In the genomic region with DNA sequence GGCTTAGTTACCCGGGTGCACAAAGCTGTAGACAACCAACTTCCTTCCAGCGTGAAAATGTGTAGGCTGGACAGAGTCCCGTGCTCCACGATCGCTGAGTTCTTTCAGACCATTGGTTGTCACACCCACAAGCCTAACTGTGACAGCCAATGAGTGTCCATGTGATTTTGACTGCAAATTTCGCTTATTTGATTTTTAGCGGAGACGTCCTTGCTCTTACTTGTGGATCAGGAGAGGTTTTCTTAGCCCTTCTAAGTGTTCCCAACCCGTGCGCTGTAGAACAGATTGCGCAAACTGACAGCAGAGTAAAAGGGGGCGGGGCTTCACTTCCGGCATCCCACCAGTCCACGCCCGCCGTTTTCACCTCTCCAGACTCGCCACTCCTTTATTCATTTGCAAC, we compare ENCODE assay signal across 8 mouse cellular contexts. TPM values are rescaled to one million over a fixed set of nuclear protein-coding genes. Genes with fewer than 3 reads are reported as not detected.
DNase-seq lines count a peak whose midpoint lies in the region; ATAC-seq and TF ChIP-seq lines count a peak whose summit lies in the region.

No protein-coding gene starts in this region.

- ATAC-seq in limb, embryonic 13.5 days (ENCODE audit: low FRiP score, low read depth), result no peak; the same call in 1 of the 2 replicates
- peak; percentile 66; the same call in 1 of the 2 replicates for ATAC-seq in midbrain, embryonic 11.5 days (ENCODE audit: low FRiP score)

- WGBS in limb, embryonic 13.5 days, result 5% methylated on average over 17 of the region's 17 CpGs
- WGBS in midbrain, embryonic 11.5 days, result 4% methylated on average over 17 of the region's 17 CpGs

- H3K27me3 ChIP-seq in limb, embryonic 13.5 days, result peaks cover 52% of the 10 kb centered on the region
- peaks cover 16% of the 10 kb centered on the region for H3K27me3 ChIP-seq in midbrain, embryonic 11.5 days (ENCODE audit: control insufficient read depth, insufficient read depth, low read length)

- H3K9ac ChIP-seq in limb, embryonic 13.5 days, result no peak overlapping the region
- no peak overlapping the region for H3K9ac ChIP-seq in midbrain, embryonic 11.5 days (ENCODE audit: low read length)

- TF ChIP-seq CTCF in left cerebral cortex, adult 2 months (IDR thresholded peaks at IDR 0.05), result no peak

- intact Hi-C loops in left cerebral cortex, adult 2 months (cut with DNase I), result no loop called here

- H3K4me1 ChIP-seq in limb, embryonic 13.5 days, result peaks cover 16% of the 10 kb centered on the region
- H3K4me1 ChIP-seq in midbrain, embryonic 11.5 days (ENCODE audit: control insufficient read depth, insufficient read depth, low read length), result peaks cover 5% of the 10 kb centered on the region; the same call in 1 of the 2 replicates

- H3K4me2 ChIP-seq in limb, embryonic 13.5 days (replicated peaks), result peak overlapping the region; percentile 61
- peak overlapping the region; percentile 50 for H3K4me2 ChIP-seq in midbrain, embryonic 11.5 days

- no peaks in the 10 kb centered on the region for H3K9me3 ChIP-seq in limb, embryonic 13.5 days
- no peaks in the 10 kb centered on the region for H3K9me3 ChIP-seq in midbrain, embryonic 11.5 days (ENCODE audit: control insufficient read depth, low read length)

- peak overlapping the region; percentile 26 for H3K4me3 ChIP-seq in left cerebral cortex, adult 2 months
- H3K4me3 ChIP-seq in limb, embryonic 13.5 days, result peak overlapping the region; percentile 34
- peak overlapping the region; percentile 29 for H3K4me3 ChIP-seq in midbrain, embryonic 11.5 days (ENCODE audit: low read depth, low read length)

- no peaks in the 10 kb centered on the region for H3K36me3 ChIP-seq in limb, embryonic 13.5 days
- no peaks in the 10 kb centered on the region for H3K36me3 ChIP-seq in midbrain, embryonic 11.5 days (ENCODE audit: control insufficient read depth, insufficient read depth, low read length)

- no peak overlapping the region for H3K27ac ChIP-seq in left cerebral cortex, adult 2 months
- H3K27ac ChIP-seq in limb, embryonic 13.5 days, result no peak overlapping the region
- no peak overlapping the region for H3K27ac ChIP-seq in midbrain, embryonic 11.5 days (ENCODE audit: low read depth, low read length)

- peak; percentile 8 for DNase-seq in left cerebral cortex, adult 2 months (ENCODE audit: extremely low spot score in 1 of 2, low spot score in 2 of 2)
- no peak for DNase-seq in left cerebral cortex, adult 8-10 months (ENCODE audit: low spot score in 2 of 2)
- peak; percentile 65 for DNase-seq in embryo, embryonic 10.5 days (ENCODE audit: low spot score)
- DNase-seq in heart, postnatal 4 days, result peak; percentile 44
- peak; percentile 90 for DNase-seq in midbrain, embryonic 11.5 days (ENCODE audit: low spot score, missing footprints)
- DNase-seq in thymus, postnatal 36 days, result peak; percentile 46 to 52
- DNase-seq in frontal cortex, adult 2 months (ENCODE audit: extremely low spot score in 1 of 2, low spot score in 1 of 2), result no peak

RNA-seq across cellular contexts. Expression of gene Prnd, which starts 4.6 kb away (rescaled TPM):
- under 1 TPM in 1 of 2 experiments, not detected in 1; 0.14 TPM for total RNA-seq in left cerebral cortex, adult 2 months (2021)
- total RNA-seq in left cerebral cortex, adult 8-10 months (2022), result under 1 TPM in 3 of 4 experiments, not detected in 1; 0.11 to 0.30 (median 0.21) TPM
- 10 to 100 TPM; 17.6 to 22.9 TPM for total RNA-seq in heart, postnatal 4 days (2021)
- polyA plus RNA-seq in limb, embryonic 13.5 days (2015; fragmentation: Nextera tagmentation; extraction: Ambion mirVana), result 36.8 and 42.1 TPM in 2 replicates
- 5.3 and 6.9 TPM in 2 replicates for polyA plus RNA-seq in midbrain, embryonic 11.5 days (2014; fragmentation: Nextera tagmentation; extraction: Ambion mirVana)
- polyA plus RNA-seq in frontal cortex, adult 2 months (2012; rRNA removed), result 0.56 and 0.95 TPM in 2 replicates

RNA-seq across cellular contexts. Expression of gene Prn, which starts 45.5 kb away (rescaled TPM):
- total RNA-seq in left cerebral cortex, adult 2 months (2021), result under 1 TPM in 1 of 2 experiments, not detected in 1; 0.20 TPM
- not detected for total RNA-seq in left cerebral cortex, adult 8-10 months (2022)
- 1 to 10 TPM in 1 of 2 experiments, not detected in 1; 2.9 TPM for total RNA-seq in heart, postnatal 4 days (2021)
- not detected in 2 replicates for polyA plus RNA-seq in limb, embryonic 13.5 days (2015; fragmentation: Nextera tagmentation; extraction: Ambion mirVana)
- not detected in 2 replicates for polyA plus RNA-seq in midbrain, embryonic 11.5 days (2014; fragmentation: Nextera tagmentation; extraction: Ambion mirVana)
- not detected in 2 replicates for polyA plus RNA-seq in frontal cortex, adult 2 months (2012; rRNA removed)

RNA-seq across cellular contexts. Expression of gene Prnp, which starts 45.5 kb away (rescaled TPM):
- total RNA-seq in left cerebral cortex, adult 2 months (2021), result 100 to 1,000 TPM; 748 to 772 TPM
- 100 to 1,000 TPM; 819 to 855 (median 835) TPM for total RNA-seq in left cerebral cortex, adult 8-10 months (2022)
- total RNA-seq in heart, postnatal 4 days (2021), result 10 to 100 TPM; 83.1 to 85.9 TPM
- polyA plus RNA-seq in limb, embryonic 13.5 days (2015; fragmentation: Nextera tagmentation; extraction: Ambion mirVana), result 53.3 and 56.0 TPM in 2 replicates
- polyA plus RNA-seq in midbrain, embryonic 11.5 days (2014; fragmentation: Nextera tagmentation; extraction: Ambion mirVana), result 27.2 and 29.7 TPM in 2 replicates
- polyA plus RNA-seq in frontal cortex, adult 2 months (2012; rRNA removed), result 648 and 723 TPM in 2 replicates

Comparison
In these comparisons a context has a peak if more than half of its experiments do, and no peak if none do; other contexts are left out.
1. DNase-seq: peak in left cerebral cortex, adult 2 months (2 of 2), embryo, embryonic 10.5 days (single experiment), heart, postnatal 4 days (single experiment), midbrain, embryonic 11.5 days (single experiment) and thymus, postnatal 36 days (2 of 2); none in left cerebral cortex, adult 8-10 months (0 of 2) and frontal cortex, adult 2 months (0 of 2).
2. RNA of gene Prnd, which starts 4.6 kb away (total RNA-seq): 17.6 to 22.9 TPM in heart, postnatal 4 days; 0.11 to 0.30 TPM in left cerebral cortex, adult 8-10 months and 0.14 TPM in left cerebral cortex, adult 2 months; every median in the first group is over 10 times any median in the second.
3. RNA of gene Prnp, which starts 45.5 kb away (total RNA-seq): 819 to 855 TPM in left cerebral cortex, adult 8-10 months and 748 to 772 TPM in left cerebral cortex, adult 2 months; 83.1 to 85.9 TPM in heart, postnatal 4 days; every median in the first group is over 4 times any median in the second.
4. Peak in every context shown above with its lines, with median percentiles within 50 percentile points of each other: H3K4me3 ChIP-seq.